Mouse (Mus musculus) CH12.LX (cell line): ENCODE data around the gene Mfsd4b1. TPM values are rescaled to one million over a fixed set of nuclear protein-coding genes. Genes with fewer than 3 reads are reported as not detected.

ENCODE experiments used
- DNase-seq: peaks from one replicate; pipeline ENCODE4 v3.0.0-alpha.2; 2013; ENCODE audit errors: extremely low read depth
- H3K27ac ChIP-seq: 2 replicates; pipeline ENCODE4 v1.5.1; 2012; ENCODE audit warnings: low read depth, mild to moderate bottlenecking, control low read depth, moderate library complexity; ENCODE audit not compliant: insufficient read depth
- H3K27me3 ChIP-seq: replicated peaks from 2 replicates; pipeline ENCODE3; 2012; ENCODE audit warnings: inconsistent platforms
- H3K36me3 ChIP-seq, 2 experiments: replicated peaks in 1 of 2; 2 replicates each; pipeline versions ENCODE3 to v1.6.1; 2012; ENCODE audit warnings: inconsistent platforms in 1 of 2, low read length in 1 of 2, mild to moderate bottlenecking in 1 of 2, mixed read lengths in 1 of 2, moderate library complexity in 1 of 2; ENCODE audit not compliant: control insufficient read depth in 1 of 2, insufficient read depth in 1 of 2
- H3K4me1 ChIP-seq, 2 experiments: 2 replicates each; pipeline ENCODE4 v1.6.1; 2012; ENCODE audit warnings: inconsistent platforms in 1 of 2, moderate library complexity in 1 of 2; ENCODE audit not compliant: insufficient read depth in 2 of 2, control insufficient read depth in 1 of 2
- H3K4me2 ChIP-seq: 2 replicates; pipeline ENCODE4 v1.6.1; 2012; ENCODE audit warnings: low read depth, mild to moderate bottlenecking, control low read depth; ENCODE audit not compliant: poor library complexity, insufficient read depth, severe bottlenecking
- H3K4me3 ChIP-seq, 3 experiments: fragments of 150-350 bp in 1 of 3; sonication (generic) in 1 of 3; replicated peaks in 1 of 3; 2 replicates each; pipeline versions ENCODE3 to v1.5.1; 2011 to 2012; ENCODE audit warnings: low read depth in 2 of 3, low read length in 2 of 3, mild to moderate bottlenecking in 2 of 3, moderate library complexity in 2 of 3, control low read depth in 1 of 3, improper control_type of control experiment in 1 of 3, inconsistent platforms in 1 of 3, mixed read lengths in 1 of 3; ENCODE audit not compliant: poor library complexity in 1 of 3
- H3K79me2 ChIP-seq: replicated peaks from 2 replicates; pipeline ENCODE4 v1.6.1; 2012; ENCODE audit warnings: mild to moderate bottlenecking, moderate library complexity; ENCODE audit not compliant: control insufficient read depth, poor library complexity, insufficient read depth, severe bottlenecking; ENCODE audit errors: extremely low read depth
- H3K9ac ChIP-seq: 2 replicates; pipeline ENCODE4 v1.6.1; 2012; ENCODE audit warnings: low read depth, mild to moderate bottlenecking, control low read depth, moderate library complexity; ENCODE audit not compliant: insufficient read depth
- H3K9me3 ChIP-seq: replicated peaks from 2 replicates; pipeline ENCODE3; 2012; ENCODE audit warnings: low read length, inconsistent platforms, mixed read lengths
- CTCF ChIP-seq, 2 experiments: IDR thresholded peaks in 1 of 2; conservative IDR thresholded peaks in 1 of 2; 2 replicates each; pipeline ENCODE4 v1.5.1; 2011 to 2012; ENCODE audit warnings: low read depth in 2 of 2, low read length in 2 of 2, improper control_type of control experiment in 1 of 2, inconsistent platforms in 1 of 2, mild to moderate bottlenecking in 1 of 2, moderate library complexity in 1 of 2
- EP300 ChIP-seq: IDR thresholded peaks from 2 replicates; pipeline ENCODE4 v1.6.1; 2011; ENCODE audit warnings: low read length, improper control_type of control experiment
- ETS1 ChIP-seq: conservative IDR thresholded peaks from 2 replicates; pipeline ENCODE4 v1.6.1; 2012; ENCODE audit warnings: low read depth, mild to moderate bottlenecking, inconsistent platforms, low read length, improper control_type of control experiment, moderate library complexity
- GABPA ChIP-seq: IDR thresholded peaks from 2 replicates; pipeline ENCODE4 v1.6.1; 2012; ENCODE audit warnings: low read depth, low read length, improper control_type of control experiment, inconsistent platforms; ENCODE audit not compliant: insufficient replicate concordance
- HCFC1 ChIP-seq: IDR thresholded peaks from 2 replicates; pipeline ENCODE4 v1.6.1; 2012; ENCODE audit warnings: low read depth, mild to moderate bottlenecking, inconsistent platforms, low read length, improper control_type of control experiment
- IRF4 ChIP-seq: IDR thresholded peaks from 2 replicates; pipeline ENCODE4 v1.6.1; 2014; ENCODE audit warnings: low read depth, mild to moderate bottlenecking, inconsistent platforms, low read length, improper control_type of control experiment
- JUN ChIP-seq: IDR thresholded peaks from 2 replicates; pipeline ENCODE4 v1.6.1; 2011; ENCODE audit warnings: low read depth, mild to moderate bottlenecking, low read length, improper control_type of control experiment, moderate library complexity; ENCODE audit not compliant: insufficient read depth
- JUND ChIP-seq: conservative IDR thresholded peaks from 2 replicates; pipeline ENCODE4 v1.6.1; 2011; ENCODE audit warnings: low read depth, low read length, improper control_type of control experiment
- MXI1 ChIP-seq: IDR thresholded peaks from 2 replicates; pipeline ENCODE4 v1.6.1; 2011; ENCODE audit warnings: mild to moderate bottlenecking, low read depth, low read length, improper control_type of control experiment
- NELFE ChIP-seq: IDR thresholded peaks from 2 replicates; pipeline ENCODE4 v1.6.1; 2011; ENCODE audit warnings: low read depth, low read length, improper control_type of control experiment
- NRF1 ChIP-seq: IDR thresholded peaks from 2 replicates; pipeline ENCODE4 v1.6.1; 2014; ENCODE audit warnings: low read depth, mild to moderate bottlenecking, inconsistent platforms, low read length, improper control_type of control experiment, moderate library complexity
- RAD21 ChIP-seq: IDR thresholded peaks from 2 replicates; pipeline ENCODE4 v1.6.1; 2011; ENCODE audit warnings: low read depth, mild to moderate bottlenecking, low read length, improper control_type of control experiment, moderate library complexity
- SIN3A ChIP-seq: IDR thresholded peaks from 2 replicates; pipeline ENCODE4 v1.6.1; 2012; ENCODE audit warnings: low read length, improper control_type of control experiment, inconsistent platforms
- SMC3 ChIP-seq: IDR thresholded peaks from 2 replicates; pipeline ENCODE4 v1.6.1; 2011; ENCODE audit warnings: low read depth, low read length, improper control_type of control experiment
- UBTF ChIP-seq: IDR thresholded peaks from 2 replicates; pipeline ENCODE4 v1.6.1; 2012; ENCODE audit warnings: low read depth, mild to moderate bottlenecking, inconsistent platforms, low read length, improper control_type of control experiment, moderate library complexity
- USF2 ChIP-seq: conservative IDR thresholded peaks from 2 replicates; pipeline ENCODE4 v1.6.1; 2011; ENCODE audit warnings: low read depth, low read length, improper control_type of control experiment
- ZNF384 ChIP-seq: IDR thresholded peaks from 2 replicates; pipeline ENCODE4 v1.6.1; 2012; ENCODE audit warnings: low read depth, low read length, improper control_type of control experiment, inconsistent platforms
- dilution Hi-C: fragments of 300-500 bp; cut with MboI; formaldehyde crosslinking; loops from 2 replicates; pipeline ENCODE4 v1.14.3; 2020; ENCODE audit warnings: low sequenced_read_pairs; ENCODE audit not compliant: extremely low pct_unique_long_range_greater_than_20kb, extremely low pct_ligation_motif_present
- in situ Hi-C: fragments of 300-500 bp; cut with MboI; formaldehyde crosslinking; loops from 3 replicates; pipeline ENCODE4 v1.14.3; 2019; ENCODE audit warnings: low sequenced_read_pairs, low pct_ligation_motif_present, low pct_unique_long_range_greater_than_20kb, mixed read lengths
- polyA plus RNA-seq: library from polyadenylated mRNA; unstranded; fragments of >175 nt; gene quantifications from 2 replicates; pipeline ENCODE4 v1.2.1, GENCODE M21; 2012; ENCODE audit warnings: low read depth; ENCODE audit not compliant: insufficient read length
- total RNA-seq, 2 experiments: library from RNA; depleted of rRNA; stranded (reverse); fragments of 300-350 nt in 1 of 2; fragments of >200 nt in 1 of 2; gene quantifications; 2 replicates each; pipeline ENCODE4 v1.2.3; 2012 to 2014

Gene Mfsd4b1
- total and polyA plus RNA-seq, 3 experiments = not detected

- H3K36me3 ChIP-seq = no peaks in the 10 kb centered on the region
- no peak for DNase-seq
- no peak overlapping the region for H3K9ac ChIP-seq
- H3K4me3 ChIP-seq = no peak overlapping the region
- no peak overlapping the region for H3K27ac ChIP-seq
- TF ChIP-seq MXI1 (no peak), USF2 (no peak), JUN (no peak), SMC3 (no peak), ETS1 (no peak), IRF4 (no peak), JUND (no peak), GABPA (no peak), SIN3A (no peak), ZNF384 (no peak), CTCF (conservative IDR thresholded peaks at IDR 0.05 in 1 of 2, IDR thresholded peaks at IDR 0.05 in 1 of 2; ENCODE audit: low read depth in 2 of 2, low read length in 2 of 2) (no peak), NRF1 (no peak)
- H3K4me1 ChIP-seq = no peaks in the 10 kb centered on the region
- in situ Hi-C loops = no loop called here
- dilution Hi-C loops = no loop called here
- H3K9me3 ChIP-seq = no peaks in the 10 kb centered on the region
- H3K4me2 ChIP-seq = no peak overlapping the region
- H3K27me3 ChIP-seq = no peaks in the 10 kb centered on the region
- H3K79me2 ChIP-seq = no peaks in the 10 kb centered on the region
These were observed 42.5 kb upstream of the Mfsd4b1 start for GRCm38 (mm10) chr10:40067529-40067928.

GRCm38 (mm10) chr10:40067071-40067470 is 42.0 kb upstream of the Mfsd4b1 start:
- in situ Hi-C loops = no loop called here
- no peak for DNase-seq

DNA sequence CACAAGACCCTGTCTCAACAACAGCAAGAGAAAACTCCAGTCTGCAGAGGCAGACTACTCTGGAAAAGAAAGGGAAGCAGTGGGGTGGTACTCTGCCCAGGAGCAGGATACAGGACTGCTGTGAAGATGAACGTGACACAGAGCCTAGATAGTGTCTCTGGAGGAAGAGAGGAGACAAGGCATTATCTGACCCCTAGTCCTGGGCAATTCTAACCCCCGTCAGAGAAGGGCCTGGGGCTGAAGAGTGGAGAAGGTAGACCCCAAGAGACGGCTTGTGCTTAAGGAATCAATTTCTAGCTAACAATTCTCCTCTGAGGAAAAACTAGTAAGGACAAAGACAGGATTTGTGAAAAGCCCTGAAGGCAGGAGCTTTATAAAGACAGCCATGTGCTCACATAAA is 40.3 kb upstream of the Mfsd4b1 start:
- H3K79me2 ChIP-seq = no peaks in the 10 kb centered on the region
- H3K27me3 ChIP-seq = no peaks in the 10 kb centered on the region
- H3K27ac ChIP-seq = no peak overlapping the region
- H3K9me3 ChIP-seq = no peaks in the 10 kb centered on the region
- in situ Hi-C loops = no loop called here
- H3K4me3 ChIP-seq = no peak overlapping the region
- dilution Hi-C loops = no loop called here
- H3K4me1 ChIP-seq = no peaks in the 10 kb centered on the region
- no peak for TF ChIP-seq ZNF384
- TF ChIP-seq, all 38 proteins: peak for 0
- no peak overlapping the region for H3K9ac ChIP-seq
- no peak overlapping the region for H3K4me2 ChIP-seq
- no peak for DNase-seq
- H3K36me3 ChIP-seq = no peaks in the 10 kb centered on the region

More at GRCm38 (mm10) chr10:40067071-40067470, 42.0 kb upstream of the Mfsd4b1 start:
- H3K9ac ChIP-seq = no peak overlapping the region
- dilution Hi-C loops = no loop called here
- no peak overlapping the region for H3K4me3 ChIP-seq
- no peaks in the 10 kb centered on the region for H3K4me1 ChIP-seq
- no peak overlapping the region for H3K27ac ChIP-seq
- H3K9me3 ChIP-seq = no peaks in the 10 kb centered on the region
- no peaks in the 10 kb centered on the region for H3K79me2 ChIP-seq
- no peaks in the 10 kb centered on the region for H3K36me3 ChIP-seq
- no peaks in the 10 kb centered on the region for H3K27me3 ChIP-seq
- no peak overlapping the region for H3K4me2 ChIP-seq
- TF ChIP-seq EP300 (no peak), SMC3 (no peak), RAD21 (no peak), UBTF (no peak), HCFC1 (no peak), NELFE (no peak)
